Mouse (Mus musculus): Measurements from ENCODE around the gene Six4.

GRCm38 (mm10) chr12:73057492-73057891 lies 55.8 kb downstream of the Six4 start:
- TF ChIP-seq CTCF (IDR thresholded peaks at IDR 0.05; ENCODE audit: low read depth) (no peak), EP300 (IDR thresholded peaks at IDR 0.05; ENCODE audit: low read depth) (no peak)
